Mouse (Mus musculus) C2C12 (cell line): ENCODE measurements around the gene Borcs5. TPM values are rescaled to one million over a fixed set of nuclear protein-coding genes. Genes with fewer than 3 reads are reported as not detected.
A peak's percentile ranks its signal among the peaks of the same experiment; 100 is the strongest.

Source experiments
- H3K27me3 ChIP-seq: one replicate; pipeline ENCODE4 v1.6.1; 2011; ENCODE audit not compliant: control insufficient read depth, insufficient read depth, insufficient read length
- H3K36me3 ChIP-seq: one replicate; pipeline ENCODE4 v1.6.1; 2011; ENCODE audit not compliant: control insufficient read depth, insufficient read depth
- H3K4me3 ChIP-seq: one replicate; pipeline ENCODE4 v1.5.1; 2011; ENCODE audit warnings: mild to moderate bottlenecking, control low read depth; ENCODE audit not compliant: poor library complexity, insufficient read depth, severe bottlenecking
- H3K79me2 ChIP-seq: one replicate; pipeline ENCODE4 v1.6.1; 2011; ENCODE audit not compliant: control insufficient read depth, insufficient read depth
- H3K79me3 ChIP-seq: one replicate; pipeline ENCODE4 v1.6.1; 2011; ENCODE audit warnings: low read depth, control low read depth
- H3ac ChIP-seq: one replicate; pipeline ENCODE3; 2011; ENCODE audit warnings: low read depth; ENCODE audit not compliant: control insufficient read depth, insufficient read length
- CEBPB ChIP-seq: IDR thresholded peaks from one replicate; pipeline ENCODE4 v1.6.1; 2011; ENCODE audit warnings: low read depth, mild to moderate bottlenecking, control low read depth, moderate library complexity
- CTCF ChIP-seq: IDR thresholded peaks from one replicate; pipeline ENCODE4 v1.5.1; 2011; ENCODE audit not compliant: control insufficient read depth, insufficient read depth, insufficient read length
- FOSL1 ChIP-seq: IDR thresholded peaks from one replicate; pipeline ENCODE4 v1.8.0; 2011; ENCODE audit warnings: mild to moderate bottlenecking, low read length; ENCODE audit not compliant: poor library complexity, insufficient read depth, severe bottlenecking
- MAX ChIP-seq: IDR thresholded peaks from one replicate; pipeline ENCODE4 v1.6.1; 2011; ENCODE audit warnings: mild to moderate bottlenecking, control low read depth
- MYOD1 ChIP-seq: IDR thresholded peaks from one replicate; pipeline ENCODE4 v1.6.1; 2011; ENCODE audit warnings: low read depth; ENCODE audit not compliant: control insufficient read depth, insufficient read length
- MYOG ChIP-seq: IDR thresholded peaks from one replicate; pipeline ENCODE4 v1.6.1; 2011; ENCODE audit not compliant: control insufficient read depth, insufficient read length; ENCODE audit errors: extremely low read depth
- USF1 ChIP-seq: IDR thresholded peaks from one replicate; pipeline ENCODE4 v1.6.1; 2011; ENCODE audit warnings: low read depth, mild to moderate bottlenecking, control low read depth, moderate library complexity
- polyA plus RNA-seq: library from polyadenylated mRNA; unstranded; fragments of >200 nt; fragmentation: generic; extraction: Trizol; gene quantifications from one replicate; pipeline ENCODE4 v1.2.1, GENCODE M21; 2012; ENCODE audit warnings: missing spikeins

The Borcs5 gene
- polyA plus RNA-seq, 1 experiment = 6.0 TPM

DNA sequence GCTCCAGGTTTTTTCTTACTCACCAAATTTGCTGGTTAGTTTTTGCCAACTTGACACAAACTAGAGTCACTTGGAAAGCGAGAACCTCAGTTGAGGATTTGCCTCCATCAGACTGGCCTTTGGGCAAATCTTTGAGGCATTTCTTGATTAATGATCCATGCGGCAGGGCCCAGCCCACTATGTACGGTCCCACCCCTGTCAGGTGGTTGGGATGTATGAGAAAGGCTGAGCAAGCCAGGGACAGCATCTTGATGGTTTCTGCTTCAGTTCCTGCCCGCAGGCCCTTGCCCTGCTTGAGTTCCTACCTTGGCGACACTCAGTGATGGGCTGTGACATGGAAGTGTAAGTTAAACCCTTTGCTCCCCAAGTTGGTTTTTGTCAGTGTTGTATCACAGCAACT is 58.9 kb downstream of the Borcs5 start:
- no peak for TF ChIP-seq MYOD1
- no peak for TF ChIP-seq CEBPB
- H3ac ChIP-seq = no peak overlapping the region

DNA sequence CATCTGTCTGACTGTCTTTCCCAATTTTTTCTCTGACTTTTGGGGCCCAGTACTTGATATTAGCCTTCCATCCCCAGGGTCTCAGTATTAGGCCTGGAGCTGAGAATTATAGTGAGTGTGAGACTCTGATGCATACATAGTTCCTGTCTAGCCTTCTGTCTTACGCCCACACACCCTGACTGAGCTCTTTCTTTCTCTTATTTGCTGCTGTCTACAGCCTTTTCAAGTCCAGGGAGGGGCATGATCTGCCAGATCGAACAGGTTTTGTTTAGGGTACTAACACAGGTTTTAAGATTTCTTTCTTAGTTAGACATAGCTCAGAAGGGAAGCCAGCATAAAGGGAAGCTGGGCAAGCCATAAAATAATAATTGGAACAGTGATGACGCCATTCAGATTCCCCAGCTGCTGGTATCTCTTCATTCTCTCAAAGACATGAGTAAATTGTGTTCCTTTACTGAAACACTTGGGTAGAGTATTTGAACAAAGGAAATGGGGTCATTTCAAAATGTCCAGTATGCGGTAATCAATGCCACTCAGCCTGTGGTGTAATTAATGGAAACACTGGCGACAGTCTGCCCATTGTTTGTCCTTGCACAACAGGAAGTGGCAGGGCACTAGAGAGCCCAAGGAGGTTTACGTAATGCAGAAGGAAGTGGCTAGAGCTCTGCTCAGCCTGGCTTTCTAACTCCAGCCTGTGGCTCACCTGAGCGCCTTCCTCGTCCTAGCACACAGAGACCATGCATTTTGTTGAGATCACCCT is 61.3 kb downstream of the Borcs5 start:
- Histone ChIP-seq H3K79me3 (no peaks in the 10 kb centered on the region), H3K36me3 (no peaks in the 10 kb centered on the region), H3K4me3 (no peak overlapping the region), H3K79me2 (no peaks in the 10 kb centered on the region), H3K27me3 (no peaks in the 10 kb centered on the region), H3ac (no peak overlapping the region)
- TF ChIP-seq USF1 (no peak), CEBPB (peak; percentile 93), MAX (no peak)

More for the DNA sequence above, 58.9 kb downstream of the Borcs5 start:
- H3K36me3 ChIP-seq = no peaks in the 10 kb centered on the region
- H3K79me2 ChIP-seq = no peaks in the 10 kb centered on the region
- H3K79me3 ChIP-seq = no peaks in the 10 kb centered on the region
- H3K4me3 ChIP-seq = no peak overlapping the region
- H3K27me3 ChIP-seq = no peaks in the 10 kb centered on the region

DNA sequence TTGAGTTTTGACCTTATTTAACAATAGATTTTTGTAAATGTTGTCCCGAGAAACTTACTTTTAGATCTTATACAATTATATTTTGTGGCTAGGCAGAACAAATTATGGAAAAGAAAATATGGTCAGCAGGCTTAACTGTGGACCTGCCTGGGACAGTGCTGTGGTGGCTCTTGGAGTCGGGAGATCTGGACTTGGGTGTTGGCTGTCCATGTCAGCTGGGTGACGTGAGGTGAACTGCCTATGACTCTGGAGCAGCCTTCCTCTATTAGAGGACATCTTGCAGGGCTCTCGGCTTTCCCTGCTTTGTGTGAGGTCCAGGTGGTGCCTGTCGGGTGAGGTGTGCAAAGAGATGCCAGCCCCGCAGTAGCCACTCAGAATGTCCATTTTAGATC is 61.9 kb downstream of the Borcs5 start:
- Histone ChIP-seq H3K4me3 (no peak overlapping the region), H3K79me2 (no peaks in the 10 kb centered on the region), H3K27me3 (no peaks in the 10 kb centered on the region), H3K79me3 (no peaks in the 10 kb centered on the region), H3K36me3 (no peaks in the 10 kb centered on the region), H3ac (no peak overlapping the region)
- no peak for TF ChIP-seq MYOD1
- TF ChIP-seq CEBPB = no peak
- no peak for TF ChIP-seq MAX
- TF ChIP-seq CTCF = no peak
- no peak for TF ChIP-seq USF1
- TF ChIP-seq FOSL1 = no peak
- TF ChIP-seq MYOG = no peak

DNA sequence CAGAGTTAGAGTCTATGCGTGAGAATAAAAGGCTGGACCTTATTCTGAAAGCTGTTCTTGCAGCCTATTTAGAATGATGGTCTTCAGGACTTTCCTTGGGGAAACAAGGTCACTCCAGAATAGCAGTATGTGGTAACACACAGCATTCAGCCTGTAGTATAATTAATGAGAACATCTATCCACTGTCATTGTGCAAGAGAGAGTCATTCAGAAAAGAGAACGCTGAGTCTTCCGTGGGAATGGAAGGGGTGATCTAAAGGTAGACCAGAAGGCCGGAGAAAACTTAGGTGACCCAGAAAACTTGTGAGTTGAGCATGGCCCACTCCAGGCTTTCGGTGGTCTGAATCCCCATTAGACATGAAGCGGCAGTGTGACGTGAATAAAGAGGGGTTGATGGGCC is 62.9 kb downstream of the Borcs5 start:
- H3ac ChIP-seq = no peak overlapping the region
- H3K79me2 ChIP-seq = no peaks in the 10 kb centered on the region
- no peaks in the 10 kb centered on the region for H3K27me3 ChIP-seq
- H3K79me3 ChIP-seq = no peaks in the 10 kb centered on the region
- TF ChIP-seq USF1 (no peak), MYOD1 (no peak), MAX (no peak), CEBPB (no peak), FOSL1 (no peak), MYOG (no peak), CTCF (no peak)
- no peaks in the 10 kb centered on the region for H3K36me3 ChIP-seq
- no peak overlapping the region for H3K4me3 ChIP-seq

DNA sequence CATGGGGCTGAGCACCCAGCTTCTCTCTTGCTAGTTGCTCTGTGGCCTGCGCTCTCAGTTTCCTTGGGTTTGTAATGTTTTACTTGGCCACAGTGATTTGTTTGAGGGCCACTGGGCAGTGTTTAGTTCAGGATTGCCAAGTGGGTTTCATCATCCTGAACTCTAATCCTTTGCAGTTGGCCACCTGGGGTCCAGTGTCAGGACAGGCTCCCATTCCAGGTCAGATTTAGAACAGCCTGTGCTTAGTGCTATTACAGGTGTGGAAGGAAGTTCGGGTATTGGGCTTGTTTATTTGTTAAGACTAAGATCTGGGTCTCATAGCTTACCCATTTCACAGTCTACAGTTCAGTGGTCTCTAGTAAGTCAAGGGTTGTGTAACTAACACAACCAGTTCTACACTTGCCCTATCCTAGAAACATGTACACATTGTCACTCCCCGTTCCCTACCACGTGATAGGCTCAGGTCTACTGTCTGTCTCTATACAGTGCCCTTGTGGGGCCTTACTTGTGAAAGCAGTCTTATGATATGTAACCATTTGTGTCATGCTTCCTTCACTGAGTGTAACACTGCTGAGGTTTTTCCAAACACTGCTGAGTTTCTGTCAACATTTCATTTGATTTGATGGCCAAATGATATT is 63.9 kb downstream of the Borcs5 start:
- H3K36me3 ChIP-seq = no peaks in the 10 kb centered on the region
- no peak for TF ChIP-seq CEBPB
- TF ChIP-seq FOSL1 = no peak
- TF ChIP-seq MYOD1 = no peak
- TF ChIP-seq USF1 = no peak
- TF ChIP-seq CTCF = no peak
- TF ChIP-seq MAX = no peak
- no peak for TF ChIP-seq MYOG
- no peaks in the 10 kb centered on the region for H3K79me2 ChIP-seq
- no peaks in the 10 kb centered on the region for H3K79me3 ChIP-seq
- no peak overlapping the region for H3ac ChIP-seq
- H3K4me3 ChIP-seq = no peak overlapping the region
- H3K27me3 ChIP-seq = no peaks in the 10 kb centered on the region

DNA sequence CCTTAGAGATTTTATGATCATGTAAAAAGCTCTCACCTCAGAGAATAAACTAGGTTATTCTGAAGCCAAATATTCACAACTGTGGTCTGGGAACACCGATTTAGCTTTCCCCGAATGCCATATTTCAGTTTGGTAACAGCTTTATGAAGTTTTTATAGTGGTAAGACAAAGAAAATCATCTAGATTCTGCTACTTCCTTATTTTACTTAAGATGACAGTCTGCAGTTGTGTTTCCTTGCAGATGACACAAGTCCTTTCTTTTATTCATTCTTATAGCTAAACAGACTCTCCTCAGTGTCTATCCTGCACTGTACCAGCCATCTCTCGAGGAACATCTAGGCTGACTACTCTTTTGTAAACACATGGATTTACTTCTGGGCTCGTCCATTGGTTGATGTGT is 67.2 kb downstream of the Borcs5 start:
- Histone ChIP-seq H3K27me3 (no peaks in the 10 kb centered on the region), H3K36me3 (no peaks in the 10 kb centered on the region), H3K79me2 (no peaks in the 10 kb centered on the region), H3ac (no peak overlapping the region), H3K4me3 (no peak overlapping the region), H3K79me3 (no peaks in the 10 kb centered on the region)
- TF ChIP-seq CEBPB = no peak
- TF ChIP-seq MYOG = no peak
- no peak for TF ChIP-seq MYOD1
- no peak for TF ChIP-seq USF1
- TF ChIP-seq FOSL1 = no peak
- TF ChIP-seq CTCF = no peak
- no peak for TF ChIP-seq MAX
